Mouse (Mus musculus) brain, embryonic 14.5 days (tissue): ENCODE data around the gene Baz2b.

Source experiments
- CTCF ChIP-seq: fragments of 200-500 bp; IDR thresholded peaks from 2 replicates; pipeline ENCODE4 v1.5.1; 2012; ENCODE audit warnings: inconsistent platforms, mild to moderate bottlenecking, moderate library complexity, borderline replicate concordance; ENCODE audit not compliant: insufficient read depth, insufficient read length; ENCODE audit errors: extremely low read depth
- POLR2A ChIP-seq: fragments of 200-500 bp; IDR thresholded peaks from 2 replicates; pipeline ENCODE4 v1.6.1; 2012; ENCODE audit warnings: mild to moderate bottlenecking, inconsistent platforms, borderline replicate concordance; ENCODE audit not compliant: poor library complexity, insufficient read depth, insufficient read length, severe bottlenecking; ENCODE audit errors: extremely low read depth

DNA sequence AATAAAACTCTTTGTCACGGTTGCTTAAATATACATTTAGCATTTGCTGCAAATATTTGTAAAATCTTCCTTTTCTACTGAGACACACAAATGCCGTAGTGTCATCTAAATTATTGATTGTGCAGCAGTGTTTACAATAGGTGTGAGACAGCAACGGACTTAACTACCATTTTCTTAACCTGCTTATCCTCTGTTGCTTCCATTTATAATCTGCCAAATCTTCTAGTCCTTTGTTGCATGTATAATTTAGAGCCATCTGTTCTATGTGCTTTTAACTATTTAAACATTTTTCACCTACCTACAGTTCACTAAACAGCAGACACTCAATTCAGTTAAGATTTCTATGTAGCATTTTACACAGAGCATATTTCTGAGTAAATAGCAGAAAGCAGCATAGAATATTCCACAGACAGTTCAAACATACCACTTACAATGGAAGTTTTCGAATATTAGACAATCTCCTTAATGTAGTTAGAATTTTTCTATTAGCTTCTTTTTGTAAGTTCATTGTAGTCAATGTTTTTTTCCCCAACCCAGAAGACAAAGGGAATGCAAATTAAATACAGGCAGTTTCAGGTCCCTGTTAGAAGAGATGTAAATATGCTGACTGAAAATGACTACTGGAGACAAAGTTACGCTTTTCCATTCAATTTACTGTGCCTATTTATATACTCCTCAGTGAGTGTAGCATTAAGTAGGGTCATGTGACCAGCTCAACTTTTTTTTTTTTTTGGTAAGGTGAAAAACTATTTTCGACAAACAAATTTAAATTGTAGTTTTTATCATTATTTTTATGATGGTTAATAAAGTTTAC lies 86.4 kb downstream of the Baz2b start:
- TF ChIP-seq POLR2A: no peak
- TF ChIP-seq CTCF: no peak
